ENCODE assay signal across 13 mouse cellular contexts in genomic region chr10:118411377-118411776, GRCm38 (mm10). TPM values are rescaled to one million over a fixed set of nuclear protein-coding genes. Genes with fewer than 3 reads are reported as not detected.
DNase-seq lines count a peak whose midpoint lies in the region; ATAC-seq and TF ChIP-seq lines count a peak whose summit lies in the region.
"Had no signal": no experiment of that assay in that cellular context is flagged by ENCODE, and none has a peak within 500 bp of the region (broad histone marks: within the 10 kb centered on the region; RNA-seq: fewer than 3 reads in every experiment).

No protein-coding gene starts in this region.

- peak; percentile 34; the same call in 1 of the 2 replicates for TF ChIP-seq CTCF in liver, adult 2 months (IDR thresholded peaks at IDR 0.05; ENCODE audit: low read depth, low read length)
- peak in 1 of 3 experiments; percentile 1; a peak in 1 of 6 replicates for TF ChIP-seq CTCF in MEL (IDR thresholded peaks at IDR 0.05 in 2 of 3, conservative IDR thresholded peaks at IDR 0.05 in 1 of 3; ENCODE audit: control insufficient read depth in 1 of 3, insufficient read depth in 1 of 3, low read depth in 2 of 3, low read length in 3 of 3, poor library complexity in 1 of 3, severe bottlenecking in 1 of 3)

- H3K27ac ChIP-seq in liver, adult 2 months (replicated peaks; ENCODE audit: insufficient read depth, low read depth, low read length), result no peak overlapping the region
- H3K27ac ChIP-seq in liver, embryonic 11.5 days (ENCODE audit: low read depth, low read length), result no peak overlapping the region
- H3K27ac ChIP-seq in MEL (ENCODE audit: control insufficient read depth, low read depth, low read length), result no peak overlapping the region
- H3K27ac ChIP-seq: forebrain, embryonic 15.5 days; limb, embryonic 15.5 days had no signal

- H3K4me3 ChIP-seq in liver, adult 2 months (ENCODE audit: insufficient read depth, low read depth, low read length), result no peak overlapping the region
- H3K4me3 ChIP-seq in liver, embryonic 11.5 days (ENCODE audit: low read depth, low read length), result no peak overlapping the region
- no peak overlapping the region for H3K4me3 ChIP-seq in MEL (ENCODE audit: control insufficient read depth in 1 of 2, insufficient read depth in 1 of 2, low read depth in 2 of 2, low read length in 2 of 2)
- H3K4me3 ChIP-seq: forebrain, embryonic 15.5 days; limb, embryonic 15.5 days had no signal

- no peaks in the 10 kb centered on the region for H3K9me3 ChIP-seq in liver, embryonic 11.5 days (ENCODE audit: control insufficient read depth, low read length)
- H3K9me3 ChIP-seq in MEL (replicated peaks; ENCODE audit: insufficient read depth, low read length), result no peaks in the 10 kb centered on the region
- H3K9me3 ChIP-seq: forebrain, embryonic 15.5 days; limb, embryonic 15.5 days had no signal

- no peak for TF ChIP-seq RAD21 in MEL (IDR thresholded peaks at IDR 0.05; ENCODE audit: low read depth, low read length)

- H3K36me3 ChIP-seq in liver, adult 2 months (ENCODE audit: control insufficient read depth, insufficient read depth, low read length), result no peaks in the 10 kb centered on the region
- no peaks in the 10 kb centered on the region for H3K36me3 ChIP-seq in liver, embryonic 11.5 days (ENCODE audit: control insufficient read depth, insufficient read depth, low read length)
- no peaks in the 10 kb centered on the region for H3K36me3 ChIP-seq in MEL (ENCODE audit: control insufficient read depth in 1 of 2, insufficient read depth in 2 of 2, low read length in 2 of 2)
- H3K36me3 ChIP-seq: forebrain, embryonic 15.5 days; limb, embryonic 15.5 days had no signal

- TF ChIP-seq EP300 in MEL (IDR thresholded peaks at IDR 0.05; ENCODE audit: low read depth in 1 of 2, low read length in 2 of 2), result no peak

- H3K27me3 ChIP-seq in liver, adult 2 months (ENCODE audit: control insufficient read depth, insufficient read depth, low read length), result no peaks in the 10 kb centered on the region
- no peaks in the 10 kb centered on the region for H3K27me3 ChIP-seq in liver, embryonic 11.5 days (replicated peaks; ENCODE audit: control insufficient read depth, insufficient read depth, low read length)
- no peaks in the 10 kb centered on the region for H3K27me3 ChIP-seq in MEL (ENCODE audit: control insufficient read depth in 1 of 2, insufficient read depth in 2 of 2, low read length in 2 of 2)
- H3K27me3 ChIP-seq: forebrain, embryonic 15.5 days; limb, embryonic 15.5 days had no signal

- no peak overlapping the region for H3K9ac ChIP-seq in liver, adult 2 months (ENCODE audit: low read depth, low read length)
- H3K9ac ChIP-seq in liver, embryonic 11.5 days (ENCODE audit: low read depth, low read length), result no peak overlapping the region
- H3K9ac ChIP-seq in MEL (ENCODE audit: control insufficient read depth, low read depth, low read length, poor library complexity, severe bottlenecking), result no peak overlapping the region
- H3K9ac ChIP-seq: forebrain, embryonic 15.5 days; limb, embryonic 15.5 days had no signal

- no peak overlapping the region for H3K4me2 ChIP-seq in liver, embryonic 11.5 days
- H3K4me2 ChIP-seq: forebrain, embryonic 15.5 days; limb, embryonic 15.5 days had no signal

- no peaks in the 10 kb centered on the region for H3K79me2 ChIP-seq in liver, adult 2 months (ENCODE audit: control insufficient read depth, insufficient read depth, low read length)
- H3K79me2 ChIP-seq in MEL (ENCODE audit: control insufficient read depth, insufficient read depth, low read length, poor library complexity), result no peaks in the 10 kb centered on the region

- no peak for TF ChIP-seq POLR2A in liver, adult 2 months (IDR thresholded peaks at IDR 0.05; ENCODE audit: extremely low read depth, insufficient read depth, low read length)
- TF ChIP-seq POLR2A in MEL (IDR thresholded peaks at IDR 0.05; ENCODE audit: control insufficient read depth in 1 of 2, insufficient read depth in 1 of 2, low read depth in 1 of 2, low read length in 2 of 2, poor library complexity in 1 of 2), result no peak

- ATAC-seq in liver, embryonic 11.5 days (replicated peaks; ENCODE audit: low FRiP score), result no peak
- peak; percentile 74 for ATAC-seq in megakaryocyte, adult 5-6 weeks (ENCODE audit: poor library complexity, severe bottlenecking)
- ATAC-seq: forebrain, embryonic 15.5 days had no signal

- peak; percentile 10 for DNase-seq in embryo, embryonic 11 days
- DNase-seq in embryo, embryonic 9.5 days (ENCODE audit: extremely low spot score), result no peak
- DNase-seq in liver, adult 2 months (ENCODE audit: extremely low read depth, low read depth, low spot score), result no peak
- DNase-seq in liver, embryonic 11.5 days (ENCODE audit: low spot score), result no peak
- no peak for DNase-seq in MEL (ENCODE audit: low read depth, low spot score)
- no peak for DNase-seq in right cerebral cortex, postnatal 14 days
- DNase-seq in layer of hippocampus, adult 9-11 months, result no peak
- DNase-seq: cerebellum, adult 9-11 months had no signal

- H3K4me1 ChIP-seq in liver, adult 2 months (ENCODE audit: control insufficient read depth, insufficient read depth, low read length), result no peaks in the 10 kb centered on the region
- no peaks in the 10 kb centered on the region for H3K4me1 ChIP-seq in liver, embryonic 11.5 days (replicated peaks; ENCODE audit: control insufficient read depth, insufficient read depth, low read length)
- no peaks in the 10 kb centered on the region for H3K4me1 ChIP-seq in MEL (ENCODE audit: control insufficient read depth in 1 of 2, insufficient read depth in 2 of 2, low read length in 2 of 2)
- H3K4me1 ChIP-seq: forebrain, embryonic 15.5 days; limb, embryonic 15.5 days had no signal

TF ChIP-seq in MEL, 35 proteins besides CTCF, POLR2A, EP300 and RAD21:
- TF ChIP-seq SMC3 (IDR thresholded peaks at IDR 0.05; ENCODE audit: low read depth, low read length) (0 out of 2 replicates have a peak, but pooled peaks have one; percentile 4), MAX (IDR thresholded peaks at IDR 0.05; ENCODE audit: low read length) (no peak)
TF ChIP-seq in MEL: peak in this region for 1.

RNA-seq across cellular contexts. Expression of gene Ifng, which starts 29.5 kb away (rescaled TPM):
- not detected in 2 replicates for total RNA-seq in liver, adult 2 months (2014; rRNA removed)
- 0.07 and 0.10 TPM in 2 replicates for polyA plus RNA-seq in liver, adult 2 months (2012; rRNA removed)
- not detected in 2 replicates for polyA plus RNA-seq in liver, embryonic 11.5 days (2014; fragmentation: Nextera tagmentation; extraction: Ambion mirVana)
- total RNA-seq in MEL (2012; rRNA removed), result not detected in 2 replicates
- polyA plus RNA-seq in MEL (2012; ENCODE audit: insufficient read depth in 1 of 2, insufficient read length in 2 of 2, low read depth in 1 of 2, low replicate concordance in 2 of 2, missing spikeins in 1 of 2), result not detected
- total RNA-seq in megakaryocyte, adult 5-6 weeks (2015), result 0.94 and 1.9 TPM in 2 replicates
- total RNA-seq in megakaryocyte, adult 5-6 weeks (2017), result 1.6 and 2.6 TPM in 2 replicates
- polyA plus RNA-seq: C2C12; forebrain, embryonic 15.5 days; heart, embryonic 16.5 days; limb, embryonic 15.5 days had no signal

RNA-seq across cellular contexts. Expression of gene Gm9049, which starts 57.5 kb away (rescaled TPM):
- total RNA-seq in liver, adult 2 months (2014; rRNA removed), result not detected in 2 replicates
- not detected in 2 replicates for polyA plus RNA-seq in liver, adult 2 months (2012; rRNA removed)
- not detected in 2 replicates for polyA plus RNA-seq in liver, embryonic 11.5 days (2014; fragmentation: Nextera tagmentation; extraction: Ambion mirVana)
- 0.29 and 0.31 TPM in 2 replicates for total RNA-seq in MEL (2012; rRNA removed)
- polyA plus RNA-seq in MEL (2012; ENCODE audit: insufficient read depth in 1 of 2, insufficient read length in 2 of 2, low read depth in 1 of 2, low replicate concordance in 2 of 2, missing spikeins in 1 of 2), result under 1 TPM in 1 of 2 experiments, not detected in 1; 0.07 TPM
- total RNA-seq in megakaryocyte, adult 5-6 weeks (2015), result 0.20 and 0.23 TPM in 2 replicates
- not detected in 2 replicates for total RNA-seq in megakaryocyte, adult 5-6 weeks (2017)
- polyA plus RNA-seq: forebrain, embryonic 15.5 days had no signal
